Mouse (Mus musculus): Measurements from ENCODE around the gene Fam129c.

- TF ChIP-seq POLR2A (IDR thresholded peaks at IDR 0.05; ENCODE audit: control insufficient read depth, extremely low read depth, insufficient read depth, low read length, poor library complexity) (no peak), CTCF (IDR thresholded peaks at IDR 0.05; ENCODE audit: borderline replicate concordance, control insufficient read depth, extremely low read depth, insufficient read depth, low read length, poor library complexity) (no peak)
Observed at GRCm38 (mm10) chr8:71597451-71597850, at the start of gene Fam129c.
